Mouse (Mus musculus) MEL (cell line): ENCODE measurements around the gene Pin1. TPM values are rescaled to one million over a fixed set of nuclear protein-coding genes. Genes with fewer than 3 reads are reported as not detected.
A peak's percentile ranks its signal among the peaks of the same experiment; 100 is the strongest.

Experiments
- DNase-seq: peaks from one replicate; pipeline ENCODE4 v3.0.0; 2011; ENCODE audit warnings: low read depth, low spot score
- H3K27ac ChIP-seq: 2 replicates; pipeline ENCODE4 v1.5.1; 2012; ENCODE audit warnings: low read depth, mild to moderate bottlenecking, control low read depth, low read length, moderate library complexity; ENCODE audit not compliant: control insufficient read depth
- H3K27me3 ChIP-seq, 2 experiments: fragments of 150-350 bp in 1 of 2; sonication (generic) in 1 of 2; 2 replicates each; pipeline ENCODE4 v1.6.1; 2012; ENCODE audit warnings: low read length in 2 of 2, mild to moderate bottlenecking in 2 of 2, improper control_type of control experiment in 1 of 2, moderate library complexity in 1 of 2; ENCODE audit not compliant: insufficient read depth in 2 of 2, control insufficient read depth in 1 of 2
- H3K36me3 ChIP-seq, 2 experiments: 2 replicates each; pipeline ENCODE4 v1.6.1; 2012 to 2014; ENCODE audit warnings: low read length in 2 of 2, improper control_type of control experiment in 1 of 2, inconsistent platforms in 1 of 2, mild to moderate bottlenecking in 1 of 2; ENCODE audit not compliant: insufficient read depth in 2 of 2, control insufficient read depth in 1 of 2
- H3K4me1 ChIP-seq, 2 experiments: fragments of 150-350 bp in 1 of 2; sonication (generic) in 1 of 2; 2 replicates each; pipeline ENCODE4 v1.6.1; 2012; ENCODE audit warnings: low read length in 2 of 2, improper control_type of control experiment in 1 of 2, mild to moderate bottlenecking in 1 of 2; ENCODE audit not compliant: insufficient read depth in 2 of 2, control insufficient read depth in 1 of 2
- H3K4me3 ChIP-seq, 2 experiments: fragments of 150-350 bp in 1 of 2; sonication (generic) in 1 of 2; 2 replicates each; pipeline ENCODE4 v1.5.1; 2012; ENCODE audit warnings: low read depth in 2 of 2, low read length in 2 of 2, mild to moderate bottlenecking in 2 of 2, moderate library complexity in 2 of 2, control low read depth in 1 of 2, improper control_type of control experiment in 1 of 2; ENCODE audit not compliant: control insufficient read depth in 1 of 2, insufficient read depth in 1 of 2
- H3K79me2 ChIP-seq: 2 replicates; pipeline ENCODE4 v1.6.1; 2012; ENCODE audit warnings: mild to moderate bottlenecking, low read length, moderate library complexity; ENCODE audit not compliant: control insufficient read depth, poor library complexity, insufficient read depth
- H3K9ac ChIP-seq: 2 replicates; pipeline ENCODE4 v1.6.1; 2012; ENCODE audit warnings: low read depth, mild to moderate bottlenecking, control low read depth, low read length, moderate library complexity; ENCODE audit not compliant: control insufficient read depth, poor library complexity, severe bottlenecking
- H3K9me3 ChIP-seq: fragments of 150-350 bp; sonication (generic); replicated peaks from 2 replicates; pipeline ENCODE4 v1.6.1; 2012; ENCODE audit warnings: mild to moderate bottlenecking, low read length, improper control_type of control experiment, moderate library complexity; ENCODE audit not compliant: insufficient read depth
- CTCF ChIP-seq, 3 experiments: IDR thresholded peaks in 2 of 3; conservative IDR thresholded peaks in 1 of 3; 2 replicates each; pipeline ENCODE4 v1.5.1; 2011 to 2012; ENCODE audit warnings: low read length in 3 of 3, low read depth in 2 of 3, mild to moderate bottlenecking in 2 of 3, improper control_type of control experiment in 1 of 3, inconsistent platforms in 1 of 3, mixed read lengths in 1 of 3, moderate library complexity in 1 of 3; ENCODE audit not compliant: control insufficient read depth in 1 of 3, insufficient read depth in 1 of 3, poor library complexity in 1 of 3, severe bottlenecking in 1 of 3
- NELFE ChIP-seq: IDR thresholded peaks from 2 replicates; pipeline ENCODE4 v1.6.1; 2011; ENCODE audit warnings: low read depth, low read length, improper control_type of control experiment
- RAD21 ChIP-seq: IDR thresholded peaks from 2 replicates; pipeline ENCODE4 v1.6.1; 2011; ENCODE audit warnings: mild to moderate bottlenecking, low read depth, low read length, improper control_type of control experiment
- RCOR1 ChIP-seq: IDR thresholded peaks from 2 replicates; pipeline ENCODE4 v1.6.1; 2012; ENCODE audit warnings: low read depth, mild to moderate bottlenecking, inconsistent platforms, low read length, improper control_type of control experiment
- SMC3 ChIP-seq: IDR thresholded peaks from 2 replicates; pipeline ENCODE4 v1.6.1; 2011; ENCODE audit warnings: low read depth, low read length, improper control_type of control experiment
- UBTF ChIP-seq: IDR thresholded peaks from 2 replicates; pipeline ENCODE4 v1.6.1; 2012; ENCODE audit warnings: low read depth, mild to moderate bottlenecking, inconsistent platforms, low read length, improper control_type of control experiment, moderate library complexity, borderline replicate concordance; ENCODE audit not compliant: insufficient read depth
- ZC3H11A ChIP-seq: IDR thresholded peaks from 2 replicates; pipeline ENCODE4 v1.6.1; 2012; ENCODE audit warnings: low read depth, mild to moderate bottlenecking, inconsistent platforms, low read length, improper control_type of control experiment
- polyA plus RNA-seq, 2 experiments: library from polyadenylated mRNA; stranded (reverse) in 1 of 2; unstranded in 1 of 2; fragments of >175 nt in 1 of 2; fragments of >200 nt in 1 of 2; gene quantifications; 2 replicates each; pipeline versions ENCODE4 v1.2.1 to v1.2.4; 2012; ENCODE audit warnings: low replicate concordance in 2 of 2, low read depth in 1 of 2; ENCODE audit not compliant: insufficient read length in 2 of 2, insufficient read depth in 1 of 2, missing spikeins in 1 of 2
- total RNA-seq: library from RNA; depleted of rRNA; stranded (reverse); fragments of 300-350 nt; gene quantifications from 2 replicates; pipeline ENCODE4 v1.2.3, GENCODE M21; 2012; rRNA removed

Gene Pin1
- total and polyA plus RNA-seq, 3 experiments: 136 to 202 (median 201) TPM

- peaks cover 2 to 7% of the 10 kb centered on the region in 2 experiments; a peak in 2 of 4 replicates for H3K27me3 ChIP-seq
- no peak overlapping the region for H3K9ac ChIP-seq
- H3K79me2 ChIP-seq: no peaks in the 10 kb centered on the region
- no peak overlapping the region for H3K4me3 ChIP-seq
- no peaks in the 10 kb centered on the region for H3K4me1 ChIP-seq
- no peaks in the 10 kb centered on the region for H3K9me3 ChIP-seq
- H3K36me3 ChIP-seq: no peaks in the 10 kb centered on the region
- no peak overlapping the region for H3K27ac ChIP-seq
- no peak for DNase-seq
- TF ChIP-seq UBTF: no peak
These were observed 61.6 kb downstream of the Pin1 start for GRCm38 (mm10) chr9:20713478-20713987.

DNA sequence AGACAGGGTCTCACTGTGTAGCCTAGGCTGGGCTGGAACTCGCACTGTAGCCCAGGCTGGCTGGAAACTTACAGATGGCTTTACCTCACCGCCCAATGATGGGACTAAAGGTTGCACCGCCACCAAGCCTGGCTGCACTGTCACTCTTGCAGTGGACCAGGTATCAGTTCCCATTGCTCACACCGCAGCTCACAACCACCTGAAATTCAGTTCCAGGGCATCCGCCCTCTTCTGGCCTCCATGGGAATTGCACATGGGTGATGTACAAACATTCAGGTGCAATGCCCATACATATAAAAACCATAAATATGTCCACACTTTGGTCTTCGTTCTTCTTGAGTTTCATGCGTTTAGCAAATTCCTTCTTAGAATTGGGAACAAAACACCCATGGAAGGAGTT lies 63.4 kb downstream of the Pin1 start:
- Histone ChIP-seq H3K4me3 (no peak overlapping the region), H3K9me3 (no peaks in the 10 kb centered on the region), H3K27me3 (peaks cover 6 to 10% of the 10 kb centered on the region in 2 experiments), H3K79me2 (no peaks in the 10 kb centered on the region), H3K4me1 (no peaks in the 10 kb centered on the region), H3K36me3 (no peaks in the 10 kb centered on the region), H3K9ac (no peak overlapping the region), H3K27ac (no peak overlapping the region)
- TF ChIP-seq RAD21 (peak; percentile 70), CTCF (IDR thresholded peaks at IDR 0.05 in 2 of 3, conservative IDR thresholded peaks at IDR 0.05 in 1 of 3; ENCODE audit: control insufficient read depth in 1 of 3, insufficient read depth in 1 of 3, low read depth in 2 of 3, low read length in 3 of 3, poor library complexity in 1 of 3, severe bottlenecking in 1 of 3) (peak; percentile 86 to 99 (median 88)), NELFE (no peak), ZC3H11A (peak; percentile 66), SMC3 (peak; percentile 95), RCOR1 (no peak)
- peak; percentile 80 for DNase-seq

Other genes with a start within 250 kb of the Pin1 start
- gene Zfp26, start 191.9 kb upstream of the Pin1 start, total RNA-seq: 50.5 and 52.5 TPM in 2 replicates
- gene Zfp26, start 191.9 kb upstream of the Pin1 start, polyA plus RNA-seq: 10 to 100 TPM; 18.5 to 55.4 TPM
- gene Zfp426, start 159.3 kb upstream of the Pin1 start, total RNA-seq: 32.1 and 41.5 TPM in 2 replicates
- gene Zfp426, start 159.3 kb upstream of the Pin1 start, polyA plus RNA-seq: 10 to 100 TPM in 1 of 2 experiments, not detected in 1; 30.7 TPM
- 68.1 and 88.0 TPM in 2 replicates for gene Zfp266, start 130.7 kb upstream of the Pin1 start, total RNA-seq
- 10 to 100 TPM; 30.7 to 31.5 TPM for gene Zfp266, start 130.7 kb upstream of the Pin1 start, polyA plus RNA-seq
- gene Zfp846, start 70.8 kb upstream of the Pin1 start, total RNA-seq: 7.8 and 10.2 TPM in 2 replicates
- 10 to 100 TPM in 1 of 2 experiments, not detected in 1; 11.2 TPM for gene Zfp846, start 70.8 kb upstream of the Pin1 start, polyA plus RNA-seq
- 867 and 1,103 TPM in 2 replicates for gene Ubl5, start 9.2 kb upstream of the Pin1 start, total RNA-seq
- gene Ubl5, start 9.2 kb upstream of the Pin1 start, polyA plus RNA-seq: 100 to 1,000 TPM in 1 of 2 experiments, not detected in 1; 850 TPM
- 14.9 and 16.4 TPM in 2 replicates for gene Fbxl12, start 7.3 kb upstream of the Pin1 start, total RNA-seq
- 10 to 100 TPM in 1 of 2 experiments, not detected in 1; 44.0 TPM for gene Fbxl12, start 7.3 kb upstream of the Pin1 start, polyA plus RNA-seq
- 0.26 and 0.54 TPM in 2 replicates for gene Olfm2, start 94.3 kb downstream of the Pin1 start, total RNA-seq
- 1 to 10 TPM in 1 of 2 experiments, not detected in 1; 1.9 TPM for gene Olfm2, start 94.3 kb downstream of the Pin1 start, polyA plus RNA-seq
- 0.07 and 0.08 TPM in 2 replicates for gene Col5a3, start 163.0 kb downstream of the Pin1 start, total RNA-seq
- under 1 TPM in 1 of 2 experiments, not detected in 1; 0.53 TPM for gene Col5a3, start 163.0 kb downstream of the Pin1 start, polyA plus RNA-seq
- gene Rdh8, start 166.4 kb downstream of the Pin1 start, total RNA-seq: not detected in 2 replicates
- gene Rdh8, start 166.4 kb downstream of the Pin1 start, polyA plus RNA-seq: not detected
- 53.9 and 63.7 TPM in 2 replicates for gene A230050P20Rik, start 216.5 kb downstream of the Pin1 start, total RNA-seq
- gene A230050P20Rik, start 216.5 kb downstream of the Pin1 start, polyA plus RNA-seq: 100 to 1,000 TPM; 190 to 199 TPM
- 10.9 and 18.1 TPM in 2 replicates for gene Angptl6, start 227.6 kb downstream of the Pin1 start, total RNA-seq
- gene Angptl6, start 227.6 kb downstream of the Pin1 start, polyA plus RNA-seq: 10 to 100 TPM in 1 of 2 experiments, not detected in 1; 22.6 TPM
- 612 and 763 TPM in 2 replicates for gene Ppan, start 236.1 kb downstream of the Pin1 start, total RNA-seq
- gene Ppan, start 236.1 kb downstream of the Pin1 start, polyA plus RNA-seq: 100 to 1,000 TPM; 251 to 953 TPM
- 1,228 and 1,516 TPM in 2 replicates for gene Eif3g, start 246.5 kb downstream of the Pin1 start, total RNA-seq
- 1,000 to 10,000 TPM in 1 of 2 experiments, not detected in 1; 1,873 TPM for gene Eif3g, start 246.5 kb downstream of the Pin1 start, polyA plus RNA-seq